Mouse (Mus musculus): ENCODE results near the gene Clybl. TPM values are rescaled to one million over a fixed set of nuclear protein-coding genes. Genes with fewer than 3 reads are reported as not detected.

The Clybl gene
- polyA plus RNA-seq, 1 experiment from 2014 or later, result 25.8 TPM

DNA sequence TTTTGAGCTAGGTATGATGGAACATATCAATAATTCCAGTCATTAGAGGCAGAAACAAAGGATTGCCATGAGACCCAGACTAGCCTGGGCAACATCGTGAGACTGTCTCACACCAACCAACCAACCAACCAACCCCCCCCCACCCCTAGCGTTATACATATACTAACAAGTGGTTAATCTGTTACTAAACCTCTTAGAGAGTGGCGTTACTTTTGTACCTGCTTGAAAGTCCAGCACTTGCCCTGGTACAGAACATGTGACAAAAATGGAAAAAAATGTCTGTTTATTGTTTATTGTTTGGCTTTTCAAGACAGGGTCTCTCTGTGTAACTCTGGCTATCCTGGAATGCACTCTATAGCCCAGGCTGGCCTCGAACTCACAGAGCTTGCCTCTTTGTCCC is 35.7 kb downstream of the Clybl start:
- 78% methylated on average over 4 of the region's 4 CpGs for WGBS
- ATAC-seq (ENCODE audit: insufficient read depth, low FRiP score), result no peak

DNA sequence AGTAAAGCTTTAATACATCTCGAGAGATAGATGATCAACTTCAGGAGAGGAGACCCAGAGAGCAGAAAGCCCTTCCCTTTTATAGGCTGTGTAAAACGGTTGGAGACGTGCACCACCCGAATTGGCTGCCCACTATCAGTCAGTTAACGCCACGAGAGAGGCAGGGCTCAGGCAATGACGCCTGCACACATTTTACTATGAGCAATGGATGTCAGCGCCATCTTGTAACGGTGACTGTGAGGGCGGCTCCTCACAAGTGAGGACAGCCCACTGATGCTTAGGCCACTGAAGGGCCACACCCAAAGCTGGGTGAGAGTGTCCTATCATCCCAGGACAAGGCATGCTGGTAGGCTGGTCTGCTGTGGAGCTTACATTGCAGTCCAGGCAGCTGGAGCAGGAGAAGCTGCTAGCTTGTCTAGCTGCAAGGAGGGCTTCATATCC is 41.5 kb downstream of the Clybl start:
- peak; percentile 41; the same call in 1 of the 2 replicates for ATAC-seq (ENCODE audit: insufficient read depth, low FRiP score)
- Histone ChIP-seq H3K9ac (ENCODE audit: low read length) (no peak overlapping the region), H3K27me3 (ENCODE audit: control insufficient read depth, insufficient read depth, low read length) (peaks cover 19% of the 10 kb centered on the region), H3K4me2 (ENCODE audit: low read depth, low read length) (no peak overlapping the region), H3K9me3 (replicated peaks; ENCODE audit: control insufficient read depth, low read length) (peaks cover 4% of the 10 kb centered on the region; the same call in 1 of the 2 replicates), H3K4me3 (replicated peaks; ENCODE audit: low read length) (no peak overlapping the region), H3K4me1 (ENCODE audit: control insufficient read depth, insufficient read depth, low read length) (no peaks in the 10 kb centered on the region), H3K27ac (ENCODE audit: low read length) (no peak overlapping the region), H3K36me3 (ENCODE audit: control insufficient read depth, insufficient read depth, low read length) (no peaks in the 10 kb centered on the region)
- WGBS, result 67% methylated on average over 10 of the region's 10 CpGs

More for the DNA sequence above, 35.7 kb downstream of the Clybl start:
- Histone ChIP-seq H3K4me1 (ENCODE audit: control insufficient read depth, insufficient read depth, low read length) (no peaks in the 10 kb centered on the region), H3K27me3 (ENCODE audit: control insufficient read depth, insufficient read depth, low read length) (no peaks in the 10 kb centered on the region), H3K4me2 (ENCODE audit: low read depth, low read length) (no peak overlapping the region), H3K9me3 (replicated peaks; ENCODE audit: control insufficient read depth, low read length) (peaks cover 4% of the 10 kb centered on the region; the same call in 1 of the 2 replicates), H3K9ac (ENCODE audit: low read length) (no peak overlapping the region), H3K4me3 (replicated peaks; ENCODE audit: low read length) (no peak overlapping the region), H3K36me3 (ENCODE audit: control insufficient read depth, insufficient read depth, low read length) (no peaks in the 10 kb centered on the region), H3K27ac (ENCODE audit: low read length) (no peak overlapping the region)

GRCm38 (mm10) chr14:122223461-122224102 is 42.1 kb downstream of the Clybl start:
- ATAC-seq (ENCODE audit: insufficient read depth, low FRiP score), result peak; percentile 79
- H3K27ac ChIP-seq (ENCODE audit: low read length), result no peak overlapping the region
- WGBS, result 18% methylated on average over 9 of the region's 9 CpGs
- H3K9me3 ChIP-seq (replicated peaks; ENCODE audit: control insufficient read depth, low read length), result peaks cover 4% of the 10 kb centered on the region; the same call in 1 of the 2 replicates
- H3K4me1 ChIP-seq (ENCODE audit: control insufficient read depth, insufficient read depth, low read length), result no peaks in the 10 kb centered on the region
- H3K4me3 ChIP-seq (replicated peaks; ENCODE audit: low read length), result peak overlapping the region; percentile 34
- peaks cover 19% of the 10 kb centered on the region for H3K27me3 ChIP-seq (ENCODE audit: control insufficient read depth, insufficient read depth, low read length)
- no peaks in the 10 kb centered on the region for H3K36me3 ChIP-seq (ENCODE audit: control insufficient read depth, insufficient read depth, low read length)
- peak overlapping the region; percentile 36 for H3K4me2 ChIP-seq (ENCODE audit: low read depth, low read length)
- no peak overlapping the region for H3K9ac ChIP-seq (ENCODE audit: low read length)

- no peak for ATAC-seq (ENCODE audit: insufficient read depth, low FRiP score)
- H3K4me1 ChIP-seq (ENCODE audit: control insufficient read depth, insufficient read depth, low read length), result no peaks in the 10 kb centered on the region
- WGBS, result 53% methylated on average over 6 of the region's 6 CpGs
- H3K27me3 ChIP-seq (ENCODE audit: control insufficient read depth, insufficient read depth, low read length), result peaks cover 24% of the 10 kb centered on the region
- H3K27ac ChIP-seq (ENCODE audit: low read length), result no peak overlapping the region
- no peak overlapping the region for H3K9ac ChIP-seq (ENCODE audit: low read length)
- no peak overlapping the region for H3K4me3 ChIP-seq (replicated peaks; ENCODE audit: low read length)
- H3K9me3 ChIP-seq (replicated peaks; ENCODE audit: control insufficient read depth, low read length), result peaks cover 4% of the 10 kb centered on the region; the same call in 1 of the 2 replicates
- no peaks in the 10 kb centered on the region for H3K36me3 ChIP-seq (ENCODE audit: control insufficient read depth, insufficient read depth, low read length)
- no peak overlapping the region for H3K4me2 ChIP-seq (ENCODE audit: low read depth, low read length)
These were observed 42.6 kb downstream of the Clybl start for GRCm38 (mm10) chr14:122224103-122224494.

DNA sequence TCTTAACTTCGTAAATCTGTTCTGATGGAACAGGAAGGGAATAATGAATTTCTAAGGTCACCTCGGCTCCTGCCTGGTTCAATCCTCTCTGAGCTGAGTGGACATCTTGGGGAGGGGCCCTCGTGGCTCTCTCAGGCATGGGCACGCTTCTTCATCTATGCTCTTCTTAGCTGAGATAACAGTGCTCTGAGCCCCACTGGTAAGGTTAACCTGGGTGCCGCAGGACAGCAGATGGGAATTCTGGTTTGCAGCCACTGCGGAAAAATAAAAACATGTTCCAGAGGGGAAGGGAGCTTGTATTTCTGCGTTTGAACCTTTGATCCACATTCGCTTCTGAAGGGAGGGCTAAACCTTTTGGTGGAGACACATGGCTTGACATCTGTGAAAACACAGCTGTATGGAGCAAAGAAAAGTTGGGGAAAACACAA is 43.0 kb downstream of the Clybl start:
- 56% methylated on average over 8 of the region's 8 CpGs for WGBS
- no peak for ATAC-seq (ENCODE audit: insufficient read depth, low FRiP score)
- Histone ChIP-seq H3K4me2 (ENCODE audit: low read depth, low read length) (no peak overlapping the region), H3K27me3 (ENCODE audit: control insufficient read depth, insufficient read depth, low read length) (peaks cover 27% of the 10 kb centered on the region), H3K4me3 (replicated peaks; ENCODE audit: low read length) (no peak overlapping the region), H3K9me3 (replicated peaks; ENCODE audit: control insufficient read depth, low read length) (peaks cover 1% of the 10 kb centered on the region; the same call in 1 of the 2 replicates), H3K36me3 (ENCODE audit: control insufficient read depth, insufficient read depth, low read length) (no peaks in the 10 kb centered on the region), H3K9ac (ENCODE audit: low read length) (no peak overlapping the region), H3K4me1 (ENCODE audit: control insufficient read depth, insufficient read depth, low read length) (no peaks in the 10 kb centered on the region), H3K27ac (ENCODE audit: low read length) (no peak overlapping the region)

DNA sequence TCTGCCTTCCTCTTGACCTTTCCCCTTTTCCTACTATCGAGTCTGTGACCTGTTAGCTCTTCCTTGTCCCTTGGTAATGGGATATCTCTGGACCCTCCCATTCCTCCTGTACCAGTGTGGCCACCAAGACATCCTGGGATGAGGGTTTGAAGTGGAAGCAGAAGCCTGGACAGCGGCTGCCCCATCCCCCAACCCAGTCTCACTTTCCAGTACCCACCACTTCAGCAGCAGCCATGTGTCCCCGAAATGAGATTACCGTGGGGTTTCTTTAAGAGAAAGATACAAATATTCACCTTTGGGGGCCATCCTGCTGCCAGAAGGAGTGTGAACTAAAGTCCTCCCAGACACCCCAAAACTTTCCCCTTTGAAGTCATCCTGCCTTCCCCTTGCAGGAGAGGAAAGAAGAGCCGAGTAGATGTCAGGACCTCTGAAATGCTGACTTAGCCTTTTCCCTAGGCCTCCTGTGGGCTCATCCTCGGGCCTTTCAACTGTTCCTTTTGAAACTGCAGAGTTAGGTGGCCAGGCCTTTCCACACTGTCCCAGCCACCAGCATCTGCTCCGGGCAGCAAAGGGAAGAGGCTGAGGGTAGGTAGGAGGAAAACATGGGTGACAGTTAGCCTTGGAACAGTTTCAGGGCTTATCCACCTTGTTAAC is 44.1 kb downstream of the Clybl start:
- Histone ChIP-seq H3K9ac (ENCODE audit: low read length) (no peak overlapping the region), H3K4me3 (replicated peaks; ENCODE audit: low read length) (no peak overlapping the region), H3K4me2 (ENCODE audit: low read depth, low read length) (no peak overlapping the region), H3K36me3 (ENCODE audit: control insufficient read depth, insufficient read depth, low read length) (no peaks in the 10 kb centered on the region), H3K27me3 (ENCODE audit: control insufficient read depth, insufficient read depth, low read length) (peaks cover 30% of the 10 kb centered on the region), H3K4me1 (ENCODE audit: control insufficient read depth, insufficient read depth, low read length) (no peaks in the 10 kb centered on the region), H3K27ac (ENCODE audit: low read length) (no peak overlapping the region), H3K9me3 (replicated peaks; ENCODE audit: control insufficient read depth, low read length) (no peaks in the 10 kb centered on the region)
- ATAC-seq (ENCODE audit: insufficient read depth, low FRiP score), result no peak
- WGBS, result 37% methylated on average over 7 of the region's 7 CpGs

- H3K4me1 ChIP-seq (ENCODE audit: control insufficient read depth, insufficient read depth, low read length), result no peaks in the 10 kb centered on the region
- H3K9me3 ChIP-seq (replicated peaks; ENCODE audit: control insufficient read depth, low read length), result no peaks in the 10 kb centered on the region
- H3K36me3 ChIP-seq (ENCODE audit: control insufficient read depth, insufficient read depth, low read length), result no peaks in the 10 kb centered on the region
- no peak overlapping the region for H3K4me3 ChIP-seq (replicated peaks; ENCODE audit: low read length)
- H3K9ac ChIP-seq (ENCODE audit: low read length), result no peak overlapping the region
- H3K4me2 ChIP-seq (ENCODE audit: low read depth, low read length), result no peak overlapping the region
- peaks cover 30% of the 10 kb centered on the region for H3K27me3 ChIP-seq (ENCODE audit: control insufficient read depth, insufficient read depth, low read length)
- no peak for ATAC-seq (ENCODE audit: insufficient read depth, low FRiP score)
- no peak overlapping the region for H3K27ac ChIP-seq (ENCODE audit: low read length)
- WGBS, result 88% methylated on average over 2 of the region's 2 CpGs
These were observed 44.6 kb downstream of the Clybl start for GRCm38 (mm10) chr14:122226133-122226515.

DNA sequence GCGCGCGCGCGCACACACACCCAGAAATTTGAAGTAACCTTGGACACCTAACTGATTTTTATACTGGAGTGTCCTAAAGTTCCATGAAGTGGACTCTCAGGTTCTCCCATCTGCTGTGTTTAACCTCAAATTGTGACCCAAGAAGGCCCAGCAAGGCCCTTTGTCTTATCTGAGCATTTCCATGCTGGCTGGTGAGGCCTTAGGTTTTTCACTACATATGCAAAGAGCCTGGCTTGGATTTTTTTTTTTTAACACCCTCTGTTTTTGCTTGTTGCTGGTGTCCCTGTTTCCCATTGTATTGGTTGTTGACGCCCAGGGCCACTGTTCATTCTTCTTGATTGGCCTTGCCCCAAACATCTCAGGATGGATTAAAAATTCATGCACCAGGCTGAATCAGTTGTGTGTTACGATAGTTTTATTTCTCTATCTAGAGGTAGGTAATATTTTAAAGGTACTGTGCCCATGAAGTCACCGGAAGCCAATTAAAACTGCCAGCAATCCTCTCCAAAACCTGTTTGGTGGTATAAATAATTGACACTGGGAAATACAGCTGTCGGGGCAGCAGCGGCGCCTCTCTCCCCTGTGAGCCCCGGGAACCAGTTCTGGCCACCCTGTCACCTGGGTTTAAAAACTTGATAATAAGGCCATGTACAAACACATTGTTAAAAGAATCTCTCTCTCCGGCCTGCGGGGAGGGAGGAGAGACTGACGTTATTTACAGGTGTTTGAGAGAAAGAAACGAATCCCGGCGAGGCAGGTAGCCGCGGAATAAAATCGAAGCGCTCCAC is 45.4 kb downstream of the Clybl start:
- Histone ChIP-seq H3K9ac (ENCODE audit: low read length) (no peak overlapping the region), H3K4me3 (replicated peaks; ENCODE audit: low read length) (no peak overlapping the region), H3K4me2 (ENCODE audit: low read depth, low read length) (no peak overlapping the region), H3K4me1 (ENCODE audit: control insufficient read depth, insufficient read depth, low read length) (no peaks in the 10 kb centered on the region), H3K27ac (ENCODE audit: low read length) (no peak overlapping the region), H3K27me3 (ENCODE audit: control insufficient read depth, insufficient read depth, low read length) (peaks cover 30% of the 10 kb centered on the region), H3K36me3 (ENCODE audit: control insufficient read depth, insufficient read depth, low read length) (no peaks in the 10 kb centered on the region), H3K9me3 (replicated peaks; ENCODE audit: control insufficient read depth, low read length) (no peaks in the 10 kb centered on the region)
- 63% methylated on average over 22 of the region's 22 CpGs for WGBS
- no peak for ATAC-seq (ENCODE audit: insufficient read depth, low FRiP score)

- WGBS, result 42% methylated on average over 14 of the region's 14 CpGs
- Histone ChIP-seq H3K9ac (ENCODE audit: low read length) (no peak overlapping the region), H3K4me2 (ENCODE audit: low read depth, low read length) (no peak overlapping the region), H3K27ac (ENCODE audit: low read length) (no peak overlapping the region), H3K36me3 (ENCODE audit: control insufficient read depth, insufficient read depth, low read length) (no peaks in the 10 kb centered on the region), H3K4me3 (replicated peaks; ENCODE audit: low read length) (no peak overlapping the region), H3K4me1 (ENCODE audit: control insufficient read depth, insufficient read depth, low read length) (no peaks in the 10 kb centered on the region), H3K9me3 (replicated peaks; ENCODE audit: control insufficient read depth, low read length) (no peaks in the 10 kb centered on the region), H3K27me3 (ENCODE audit: control insufficient read depth, insufficient read depth, low read length) (peaks cover 30% of the 10 kb centered on the region)
- ATAC-seq (ENCODE audit: insufficient read depth, low FRiP score), result no peak
These were observed 46.0 kb downstream of the Clybl start for GRCm38 (mm10) chr14:122227454-122227951.

All from stomach, embryonic 16.5 days (tissue).